Mouse (Mus musculus): ENCODE data around the gene Manbal.

Gene Manbal

GRCm38 (mm10) chr2:157436496-157436895 is 69.1 kb downstream of the Manbal start:
- DNase-seq (ENCODE audit: low spot score), result no peak

GRCm38 (mm10) chr2:157437123-157437522 is 69.7 kb downstream of the Manbal start:
- no peak for DNase-seq (ENCODE audit: low spot score)

DNA sequence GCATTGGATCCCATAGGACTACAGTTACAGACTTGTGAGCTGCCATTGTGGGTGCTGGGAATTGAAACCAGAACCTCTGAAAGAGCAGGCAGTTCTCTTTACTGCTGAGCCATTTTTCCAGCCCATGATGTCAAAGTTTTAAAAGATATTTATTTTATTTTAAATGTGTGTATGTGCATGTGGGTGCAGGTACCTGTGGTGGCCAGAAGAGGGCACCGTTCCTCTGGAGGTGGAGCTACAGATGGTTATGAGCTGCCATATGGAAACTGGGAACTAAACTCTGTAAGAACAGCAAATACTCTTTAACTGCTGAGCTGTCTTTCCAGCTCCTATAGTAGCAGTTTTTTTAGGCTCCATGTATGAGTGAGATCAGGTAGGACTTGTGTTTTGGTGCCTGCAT is 74.0 kb downstream of the Manbal start:
- DNase-seq (ENCODE audit: low spot score), result no peak

Data from T-cell, adult 2 months (primary cell).